Mouse (Mus musculus): ENCODE data around the gene Ctnna3. TPM values are rescaled to one million over a fixed set of nuclear protein-coding genes. Genes with fewer than 3 reads are reported as not detected.

The Ctnna3 gene
- polyA plus RNA-seq, 1 experiment from 2014 or later: not detected

- ChIA-PET POLR2A (no interaction called here), CTCF (no interaction called here)
- in situ Hi-C loops (cut with MboI; ENCODE audit: low pct_unique_long_range_greater_than_20kb): no loop called here
- no peaks in the 10 kb centered on the region for H3K27me3 ChIP-seq
- DNase-seq (ENCODE audit: low read depth, low spot score) (no peak), ATAC-seq (no peak)
- TF ChIP-seq CTCF (IDR thresholded peaks at IDR 0.05): no peak
Measured at GRCm38 (mm10) chr10:63839011-63839410, 409.1 kb downstream of the Ctnna3 start.

- DNase-seq (ENCODE audit: low read depth, low spot score) (peak; percentile 17), ATAC-seq (peak; percentile 39)
- ChIA-PET POLR2A (no interaction called here), CTCF (interaction anchor here (1.4 kb wide), 1 partner anchor 17 kb away, joined by 4 read pairs; no protein-coding TSS in a partner anchor)
- in situ Hi-C loops (cut with MboI; ENCODE audit: low pct_unique_long_range_greater_than_20kb): no loop called here
- H3K27me3 ChIP-seq: no peaks in the 10 kb centered on the region
- TF ChIP-seq CTCF (IDR thresholded peaks at IDR 0.05): no peak
Measured at GRCm38 (mm10) chr10:63851946-63852345, 422.0 kb downstream of the Ctnna3 start.

GRCm38 (mm10) chr10:63869123-63869522 lies 439.2 kb downstream of the Ctnna3 start:
- ChIA-PET POLR2A (no interaction called here), CTCF (interaction anchor here (1.5 kb wide), 1 partner anchor 8 kb away, joined by 3 read pairs; no protein-coding TSS in a partner anchor)
- TF ChIP-seq CTCF (IDR thresholded peaks at IDR 0.05): no peak

GRCm38 (mm10) chr10:63880462-63880903 lies 450.6 kb downstream of the Ctnna3 start:
- ATAC-seq (no peak), DNase-seq (ENCODE audit: low read depth, low spot score) (no peak)
- POLR2A ChIA-PET: no interaction called here
- CTCF ChIA-PET: interaction anchor here (0.6 to 1.1 kb wide), 2 partner anchors 10 to 163 kb away, joined by 3 read pairs; no protein-coding TSS in a partner anchor
- H3K27me3 ChIP-seq: no peaks in the 10 kb centered on the region
- no peak for TF ChIP-seq CTCF (IDR thresholded peaks at IDR 0.05)
- in situ Hi-C loops (cut with MboI; ENCODE audit: low pct_unique_long_range_greater_than_20kb): no loop called here

More at GRCm38 (mm10) chr10:63869123-63869522, 439.2 kb downstream of the Ctnna3 start:
- no peaks in the 10 kb centered on the region for H3K27me3 ChIP-seq
- in situ Hi-C loops (cut with MboI; ENCODE audit: low pct_unique_long_range_greater_than_20kb): no loop called here
- DNase-seq (ENCODE audit: low read depth, low spot score) (no peak), ATAC-seq (no peak)

GRCm38 (mm10) chr10:63886449-63887088 lies 456.7 kb downstream of the Ctnna3 start:
- ChIA-PET POLR2A (no interaction called here), CTCF (no interaction called here)
- no peak for TF ChIP-seq CTCF (IDR thresholded peaks at IDR 0.05)
- DNase-seq (ENCODE audit: low read depth, low spot score) (no peak), ATAC-seq (no peak)
- H3K27me3 ChIP-seq: no peaks in the 10 kb centered on the region
- in situ Hi-C loops (cut with MboI; ENCODE audit: low pct_unique_long_range_greater_than_20kb): no loop called here

- CTCF ChIA-PET: no interaction called here
- ATAC-seq (no peak), DNase-seq (ENCODE audit: low read depth, low spot score) (no peak)
- no peaks in the 10 kb centered on the region for H3K27me3 ChIP-seq
- TF ChIP-seq CTCF (IDR thresholded peaks at IDR 0.05): no peak
- POLR2A ChIA-PET: no interaction called here
- in situ Hi-C loops (cut with MboI; ENCODE audit: low pct_unique_long_range_greater_than_20kb): no loop called here
Measured at GRCm38 (mm10) chr10:63894612-63895011, 464.7 kb downstream of the Ctnna3 start.

GRCm38 (mm10) chr10:63899891-63900290 lies 470.0 kb downstream of the Ctnna3 start:
- ChIA-PET CTCF (no interaction called here), POLR2A (no interaction called here)
- no peak for TF ChIP-seq CTCF (IDR thresholded peaks at IDR 0.05)
- in situ Hi-C loops (cut with MboI; ENCODE audit: low pct_unique_long_range_greater_than_20kb): no loop called here
- H3K27me3 ChIP-seq: no peaks in the 10 kb centered on the region
- DNase-seq (ENCODE audit: low read depth, low spot score) (no peak), ATAC-seq (no peak)

GRCm38 (mm10) chr10:63908878-63909277 lies 479.0 kb downstream of the Ctnna3 start:
- no peaks in the 10 kb centered on the region for H3K27me3 ChIP-seq
- DNase-seq (ENCODE audit: low read depth, low spot score) (no peak), ATAC-seq (no peak)
- ChIA-PET POLR2A (no interaction called here), CTCF (no interaction called here)
- in situ Hi-C loops (cut with MboI; ENCODE audit: low pct_unique_long_range_greater_than_20kb): no loop called here
- no peak for TF ChIP-seq CTCF (IDR thresholded peaks at IDR 0.05)

- DNase-seq (ENCODE audit: low read depth, low spot score) (no peak), ATAC-seq (no peak)
- in situ Hi-C loops (cut with MboI; ENCODE audit: low pct_unique_long_range_greater_than_20kb): no loop called here
- POLR2A ChIA-PET: no interaction called here
- CTCF ChIA-PET: no interaction called here
- no peaks in the 10 kb centered on the region for H3K27me3 ChIP-seq
- no peak for TF ChIP-seq CTCF (IDR thresholded peaks at IDR 0.05)
Measured at GRCm38 (mm10) chr10:63927334-63927733, 497.4 kb downstream of the Ctnna3 start, which contains the start of gene Gm10118. TSS of gene Gm10118 (minus strand) at chr10:63927434.

- POLR2A ChIA-PET: no interaction called here
- in situ Hi-C loops (cut with MboI; ENCODE audit: low pct_unique_long_range_greater_than_20kb): no loop called here
- ATAC-seq: no peak
- no peaks in the 10 kb centered on the region for H3K27me3 ChIP-seq
- CTCF ChIA-PET: no interaction called here
- TF ChIP-seq CTCF (IDR thresholded peaks at IDR 0.05): no peak
- no peak for DNase-seq (ENCODE audit: low read depth, low spot score)
Measured at GRCm38 (mm10) chr10:63933946-63934345, 504.0 kb downstream of the Ctnna3 start.

GRCm38 (mm10) chr10:63945534-63945933 lies 515.6 kb downstream of the Ctnna3 start:
- no peak for TF ChIP-seq CTCF (IDR thresholded peaks at IDR 0.05)
- H3K27me3 ChIP-seq: no peaks in the 10 kb centered on the region
- DNase-seq (ENCODE audit: low read depth, low spot score) (no peak), ATAC-seq (no peak)
- CTCF ChIA-PET: no interaction called here
- POLR2A ChIA-PET: no interaction called here
- in situ Hi-C loops (cut with MboI; ENCODE audit: low pct_unique_long_range_greater_than_20kb): no loop called here

- ATAC-seq: no peak
- no peak for TF ChIP-seq CTCF (IDR thresholded peaks at IDR 0.05)
- H3K27me3 ChIP-seq: no peaks in the 10 kb centered on the region
- CTCF ChIA-PET: interaction anchor here (1.1 kb wide), 1 partner anchor 23 kb away, joined by 3 read pairs; no protein-coding TSS in a partner anchor
- in situ Hi-C loops (cut with MboI; ENCODE audit: low pct_unique_long_range_greater_than_20kb): no loop called here
- no peak for DNase-seq (ENCODE audit: low read depth, low spot score)
- POLR2A ChIA-PET: interaction anchor here (0.6 kb wide), 1 partner anchor 638 kb away, joined by 4 read pairs; no protein-coding TSS in a partner anchor
Measured at GRCm38 (mm10) chr10:63947266-63947665, 517.4 kb downstream of the Ctnna3 start.
